Mouse (Mus musculus) erythroblast, embryonic 14.5 days (primary cell): ENCODE data around the gene Tctn1. TPM values are rescaled to one million over a fixed set of nuclear protein-coding genes. Genes with fewer than 3 reads are reported as not detected.

Source experiments
- H3K27me3 ChIP-seq: 2 replicates; pipeline ENCODE4 v1.6.1; 2012; ENCODE audit warnings: inconsistent platforms; ENCODE audit not compliant: control insufficient read depth
- H3K36me3 ChIP-seq: 2 replicates; pipeline ENCODE4 v1.6.1; 2012; ENCODE audit warnings: mild to moderate bottlenecking, inconsistent platforms; ENCODE audit not compliant: control insufficient read depth
- H3K4me1 ChIP-seq: 2 replicates; pipeline ENCODE4 v1.6.1; 2012; ENCODE audit warnings: inconsistent platforms; ENCODE audit not compliant: control insufficient read depth
- H3K4me3 ChIP-seq: replicated peaks from 2 replicates; pipeline ENCODE3; 2012; ENCODE audit warnings: moderate library complexity, mild to moderate bottlenecking, inconsistent platforms
- H3K9me3 ChIP-seq: 2 replicates; pipeline ENCODE4 v1.6.1; 2012; ENCODE audit warnings: low read length, inconsistent platforms, mixed read lengths; ENCODE audit not compliant: control insufficient read depth
- GATA1 ChIP-seq: IDR thresholded peaks from 2 replicates; pipeline ENCODE4 v1.6.1; 2012; ENCODE audit warnings: low read length, inconsistent platforms, mixed read lengths
- TAL1 ChIP-seq: IDR thresholded peaks from 3 replicates; pipeline ENCODE4 v1.6.1; 2012; ENCODE audit warnings: low read length, inconsistent platforms, mixed read lengths
- polyA plus RNA-seq: library from polyadenylated mRNA; stranded (reverse); fragments of >175 nt; gene quantifications from 2 replicates; pipeline ENCODE4 v1.2.3, GENCODE M21; 2012

The Tctn1 gene
- polyA plus RNA-seq, 1 experiment: 0.23 TPM

DNA sequence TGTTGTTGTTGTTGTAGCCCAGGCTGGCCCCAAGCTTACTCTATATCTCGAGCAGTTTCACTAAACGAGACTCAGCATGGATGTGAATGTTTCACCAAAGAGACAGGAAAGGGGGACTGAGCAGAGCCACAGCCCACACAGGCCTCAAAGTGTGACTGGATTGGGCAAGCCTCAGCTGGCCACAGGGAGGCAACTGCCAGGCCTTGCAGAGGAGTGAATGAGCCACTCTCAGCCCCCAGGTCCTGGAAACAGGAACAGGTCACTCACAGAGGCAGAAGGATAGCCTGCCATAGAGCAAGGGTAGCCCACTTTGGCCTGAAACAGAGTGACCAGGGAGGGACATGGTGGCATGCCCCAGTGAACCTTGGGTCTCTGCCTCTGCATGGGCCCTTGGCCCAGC is 60.1 kb downstream of the Tctn1 start:
- Histone ChIP-seq H3K4me3 (no peak overlapping the region), H3K36me3 (no peaks in the 10 kb centered on the region), H3K27me3 (no peaks in the 10 kb centered on the region), H3K4me1 (no peaks in the 10 kb centered on the region), H3K9me3 (peaks cover 12% of the 10 kb centered on the region)
- TF ChIP-seq GATA1: no peak
- TF ChIP-seq TAL1: no peak

DNA sequence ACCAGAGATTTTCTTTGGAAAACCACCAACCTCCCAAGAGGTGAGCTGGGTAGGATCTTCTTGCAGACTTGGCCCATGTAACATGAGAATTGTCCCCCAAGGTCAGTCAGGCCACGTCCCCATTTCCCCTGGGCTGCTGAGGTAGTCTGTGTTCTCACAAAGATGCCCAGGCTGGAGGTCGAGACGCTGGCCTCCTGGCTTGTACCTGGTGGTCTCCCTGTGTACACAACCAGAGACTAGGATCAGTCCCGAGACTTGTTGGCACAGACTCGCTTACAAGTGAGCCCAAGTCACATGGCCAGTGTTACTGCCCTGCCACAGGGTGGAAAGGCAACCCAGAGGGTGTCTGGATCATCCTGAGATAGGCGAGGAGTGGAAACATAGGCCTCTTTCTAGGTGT is 62.4 kb downstream of the Tctn1 start:
- H3K27me3 ChIP-seq: no peaks in the 10 kb centered on the region
- peaks cover 12% of the 10 kb centered on the region for H3K9me3 ChIP-seq
- H3K4me3 ChIP-seq: no peak overlapping the region
- no peaks in the 10 kb centered on the region for H3K36me3 ChIP-seq
- TF ChIP-seq TAL1 (no peak), GATA1 (no peak)
- no peaks in the 10 kb centered on the region for H3K4me1 ChIP-seq

DNA sequence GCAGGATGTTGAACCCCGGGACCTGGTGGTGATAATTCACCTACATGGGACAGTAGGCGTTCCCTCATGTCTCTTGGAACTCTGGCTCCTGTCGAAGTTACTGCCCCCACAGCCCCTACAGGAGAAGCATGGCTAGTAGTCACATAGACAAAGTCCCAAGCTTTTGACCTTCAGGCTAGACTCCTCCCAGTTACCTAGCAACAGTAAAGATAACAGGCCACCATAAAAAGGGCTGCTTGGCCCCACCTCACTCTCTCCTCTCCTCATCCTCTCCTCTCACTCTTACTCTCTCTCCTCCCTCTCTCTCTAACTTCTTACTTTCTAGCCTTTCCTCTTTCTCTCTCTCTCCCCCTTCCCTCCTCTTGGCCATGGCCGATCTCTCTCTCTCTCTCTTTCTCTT is 63.4 kb downstream of the Tctn1 start:
- peaks cover 12% of the 10 kb centered on the region for H3K9me3 ChIP-seq
- TF ChIP-seq GATA1 (no peak), TAL1 (no peak)
- no peaks in the 10 kb centered on the region for H3K4me1 ChIP-seq
- H3K4me3 ChIP-seq: no peak overlapping the region
- no peaks in the 10 kb centered on the region for H3K27me3 ChIP-seq
- no peaks in the 10 kb centered on the region for H3K36me3 ChIP-seq

DNA sequence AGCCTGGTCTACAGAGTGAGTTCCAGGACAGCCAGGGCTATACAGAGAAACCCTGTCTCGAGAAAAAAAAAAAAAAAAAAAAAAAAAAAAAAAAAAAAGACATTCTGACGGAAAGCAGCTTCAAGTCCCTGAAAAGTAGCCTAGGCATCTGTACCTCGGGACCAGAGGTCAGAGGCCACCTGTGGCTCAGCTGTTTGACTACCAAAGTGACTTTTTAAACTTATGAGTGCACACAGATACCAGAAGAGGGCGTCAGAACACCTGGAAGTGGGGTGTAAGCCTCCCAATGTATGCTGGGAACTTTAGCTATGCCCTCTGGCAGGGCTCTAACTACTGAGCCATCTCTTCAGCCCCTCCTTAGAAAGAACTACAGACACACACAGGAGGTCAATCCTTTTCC is 71.9 kb downstream of the Tctn1 start:
- H3K27me3 ChIP-seq: no peaks in the 10 kb centered on the region
- H3K36me3 ChIP-seq: no peaks in the 10 kb centered on the region
- no peaks in the 10 kb centered on the region; the same call in 1 of the 2 replicates for H3K9me3 ChIP-seq
- H3K4me3 ChIP-seq: no peak overlapping the region
- TF ChIP-seq TAL1: no peak
- TF ChIP-seq GATA1: no peak
- no peaks in the 10 kb centered on the region for H3K4me1 ChIP-seq

GRCm38 (mm10) chr5:122191269-122192063 is 72.8 kb downstream of the Tctn1 start:
- Histone ChIP-seq H3K9me3 (no peaks in the 10 kb centered on the region; the same call in 1 of the 2 replicates), H3K36me3 (no peaks in the 10 kb centered on the region), H3K27me3 (no peaks in the 10 kb centered on the region), H3K4me3 (no peak overlapping the region), H3K4me1 (no peaks in the 10 kb centered on the region)
- no peak for TF ChIP-seq GATA1
- no peak for TF ChIP-seq TAL1

- H3K4me3 ChIP-seq: no peak overlapping the region
- TF ChIP-seq TAL1 (no peak), GATA1 (no peak)
- H3K36me3 ChIP-seq: no peaks in the 10 kb centered on the region
- no peaks in the 10 kb centered on the region for H3K27me3 ChIP-seq
- no peaks in the 10 kb centered on the region for H3K4me1 ChIP-seq
- no peaks in the 10 kb centered on the region; the same call in 1 of the 2 replicates for H3K9me3 ChIP-seq
These were observed 73.8 kb downstream of the Tctn1 start for GRCm38 (mm10) chr5:122190465-122190864.

GRCm38 (mm10) chr5:122189115-122189514 is 75.1 kb downstream of the Tctn1 start:
- Histone ChIP-seq H3K4me3 (no peak overlapping the region), H3K4me1 (no peaks in the 10 kb centered on the region; the same call in 1 of the 2 replicates), H3K9me3 (no peaks in the 10 kb centered on the region; the same call in 1 of the 2 replicates), H3K36me3 (no peaks in the 10 kb centered on the region), H3K27me3 (no peaks in the 10 kb centered on the region)
- no peak for TF ChIP-seq GATA1
- TF ChIP-seq TAL1: no peak

Other genes starting within 250 kb of the Tctn1 start
- 0.05 TPM in 1 of 2 replicates, not detected in the other for gene Cux2, start 214.4 kb downstream of the Tctn1 start, polyA plus RNA-seq
- gene Myl2, start 163.5 kb downstream of the Tctn1 start, polyA plus RNA-seq: not detected in 2 replicates
- gene Ccdc63, start 123.6 kb downstream of the Tctn1 start, polyA plus RNA-seq: not detected in 2 replicates
- gene Ppp1cc, start 106.2 kb downstream of the Tctn1 start, polyA plus RNA-seq: 12.7 and 13.8 TPM in 2 replicates
- gene Hvcn1, start 57.7 kb downstream of the Tctn1 start, polyA plus RNA-seq: 0.06 TPM in 1 of 2 replicates, not detected in the other
- gene Pptc7, start 19.9 kb upstream of the Tctn1 start, polyA plus RNA-seq: 0.08 and 0.12 TPM in 2 replicates
- 0.04 TPM in 1 of 2 replicates, not detected in the other for gene Rad9b, start 89.8 kb upstream of the Tctn1 start, polyA plus RNA-seq
- gene Vps29, start 89.9 kb upstream of the Tctn1 start, polyA plus RNA-seq: 0.94 and 1.1 TPM in 2 replicates
- 3.3 and 5.1 TPM in 2 replicates for gene Gpn3, start 107.4 kb upstream of the Tctn1 start, polyA plus RNA-seq
- gene Fam216a, start 107.9 kb upstream of the Tctn1 start, polyA plus RNA-seq: 3.0 and 3.2 TPM in 2 replicates
- gene Arpc3, start 127.4 kb upstream of the Tctn1 start, polyA plus RNA-seq: 3.9 and 4.1 TPM in 2 replicates
- 1.8 and 2.1 TPM in 2 replicates for gene Anapc7, start 157.2 kb upstream of the Tctn1 start, polyA plus RNA-seq
- 1.3 and 1.4 TPM in 2 replicates for gene Atp2a2, start 237.8 kb upstream of the Tctn1 start, polyA plus RNA-seq